Mouse (Mus musculus) adrenal gland, adult 2 months (tissue): ENCODE data around the gene Tnfaip3. TPM values are rescaled to one million over a fixed set of nuclear protein-coding genes. Genes with fewer than 3 reads are reported as not detected.
A peak's percentile ranks its signal among the peaks of the same experiment; 100 is the strongest.

Source experiments
- DNase-seq: peaks from one replicate; pipeline ENCODE4 v3.0.0; 2021
- long read RNA-seq: library from polyadenylated mRNA; stranded (forward); transcript quantifications from one replicate; pipeline ENCODE4 v2.0.0, GENCODE M21; 2021
- polyA plus RNA-seq: library from polyadenylated mRNA; depleted of rRNA; stranded (reverse); fragments of >200 nt; gene quantifications from 2 replicates; pipeline ENCODE4 v1.2.3, GENCODE M21; 2012; rRNA removed
- total RNA-seq, 2 experiments: library from RNA; stranded (reverse); gene quantifications; 2 replicates each; pipeline ENCODE4 v1.2.3; 2021

Tnfaip3 gene
- 1 to 10 TPM; 6.3 to 7.2 TPM for total RNA-seq
- polyA plus RNA-seq: 1.2 and 1.3 TPM in 2 replicates
- long read RNA-seq, full-length matches to known transcripts: 2 of 3 reads
- long read RNA-seq, partial matches to known transcripts: 1 of 3 reads
- long read RNA-seq, other reads (novel, unspliced or antisense): 0 of 3 reads

DNA sequence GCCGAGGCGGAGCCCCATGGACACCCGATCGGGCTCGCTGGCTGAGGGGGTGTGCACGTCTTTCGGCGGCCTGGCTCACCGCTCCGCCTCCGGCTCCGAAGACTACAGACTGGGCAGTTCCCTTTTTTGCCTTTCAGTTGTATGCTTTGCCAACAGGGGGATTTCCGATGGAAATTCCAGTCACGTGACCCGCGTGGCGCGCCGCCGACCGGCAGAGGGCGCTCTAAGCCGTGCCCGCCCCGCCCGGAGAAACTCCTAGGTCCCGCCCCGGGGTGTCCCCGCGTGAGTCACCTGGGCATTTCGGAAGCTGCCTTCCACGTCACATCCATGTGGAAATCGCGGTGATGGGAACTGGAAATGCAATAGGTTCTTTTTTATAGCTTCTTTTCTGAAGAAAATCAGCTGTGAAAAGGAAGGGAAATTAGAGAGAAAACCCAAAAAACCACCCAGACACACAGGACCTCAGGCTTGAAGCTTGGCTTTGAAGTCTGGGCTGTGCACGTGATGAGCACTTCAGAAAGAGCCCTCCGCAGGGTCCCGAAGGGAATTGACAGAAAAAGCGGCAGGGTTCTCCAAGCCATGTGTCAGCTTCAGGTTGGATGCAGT is at the start of gene Tnfaip3:
Gene Tnfaip3 (minus strand): TSS at position 401 of the 606 bp plus-strand sequence.
- peak; percentile 98 for DNase-seq

DNA sequence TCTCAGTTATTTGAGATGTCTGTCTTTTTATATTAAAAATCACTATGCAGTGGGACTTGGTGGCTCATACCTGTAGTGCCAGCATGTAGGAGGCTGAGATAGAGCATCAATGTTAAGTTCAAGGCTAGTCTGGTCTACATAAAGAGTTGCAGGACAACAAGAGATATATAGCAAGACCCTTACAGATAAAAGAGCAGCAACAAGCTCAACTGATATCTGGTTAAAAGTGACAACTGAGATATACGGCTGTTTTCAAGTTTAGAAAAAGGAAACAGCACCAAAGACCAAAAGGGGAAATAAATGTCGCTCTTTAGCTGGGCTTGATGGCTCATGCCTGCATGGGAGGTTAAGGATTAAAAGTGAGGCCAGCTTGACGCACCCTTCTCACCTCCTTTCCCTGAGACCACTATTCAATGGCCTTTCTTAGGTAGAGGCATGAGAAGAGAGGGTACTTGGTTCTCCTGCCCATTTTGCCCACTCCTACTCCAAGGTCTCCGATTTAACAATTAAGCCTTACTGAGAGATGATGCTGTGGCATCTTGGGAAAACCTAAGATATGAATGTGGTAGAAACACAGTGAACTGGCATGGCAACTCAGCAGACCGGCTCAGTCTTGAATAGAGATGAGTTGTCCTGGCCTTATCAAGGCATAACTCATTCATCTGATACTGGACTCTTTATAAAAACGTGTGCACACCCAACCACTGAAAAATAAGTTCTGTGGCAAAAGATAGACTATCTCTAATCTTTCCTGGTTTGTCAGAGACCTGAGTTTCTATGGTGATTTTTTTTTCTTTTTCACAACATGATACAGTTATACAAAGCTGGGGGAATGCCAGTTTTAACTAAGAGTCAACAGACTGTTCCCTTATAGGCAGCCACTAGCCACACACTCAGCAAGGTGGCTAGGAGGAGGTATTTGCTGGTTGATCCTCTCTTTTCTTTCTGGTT is 49.5 kb upstream of the Tnfaip3 start:
- DNase-seq: no peak

GRCm38 (mm10) chr10:19063670-19064069 is 48.2 kb upstream of the Tnfaip3 start:
- DNase-seq: no peak

DNA sequence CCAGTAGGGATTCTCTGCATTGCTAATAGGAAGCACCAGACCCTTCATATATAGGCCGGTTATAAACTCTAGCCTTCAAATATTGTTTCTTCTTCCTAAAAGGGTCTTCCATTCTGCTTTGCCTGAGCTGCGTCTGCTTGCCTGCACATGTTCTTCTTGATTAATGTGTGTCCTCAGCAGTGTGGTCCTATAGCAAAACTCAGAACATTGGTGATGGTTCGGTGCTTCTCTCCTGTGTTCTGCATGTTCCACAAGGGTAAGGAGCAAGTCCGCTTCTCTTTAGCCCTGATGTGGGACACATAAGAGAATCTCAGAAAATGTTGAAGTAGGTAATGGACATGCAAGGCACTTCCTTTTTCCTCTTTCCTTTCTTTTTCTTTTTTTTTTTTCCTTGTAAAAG is 47.8 kb upstream of the Tnfaip3 start:
- DNase-seq: no peak

DNA sequence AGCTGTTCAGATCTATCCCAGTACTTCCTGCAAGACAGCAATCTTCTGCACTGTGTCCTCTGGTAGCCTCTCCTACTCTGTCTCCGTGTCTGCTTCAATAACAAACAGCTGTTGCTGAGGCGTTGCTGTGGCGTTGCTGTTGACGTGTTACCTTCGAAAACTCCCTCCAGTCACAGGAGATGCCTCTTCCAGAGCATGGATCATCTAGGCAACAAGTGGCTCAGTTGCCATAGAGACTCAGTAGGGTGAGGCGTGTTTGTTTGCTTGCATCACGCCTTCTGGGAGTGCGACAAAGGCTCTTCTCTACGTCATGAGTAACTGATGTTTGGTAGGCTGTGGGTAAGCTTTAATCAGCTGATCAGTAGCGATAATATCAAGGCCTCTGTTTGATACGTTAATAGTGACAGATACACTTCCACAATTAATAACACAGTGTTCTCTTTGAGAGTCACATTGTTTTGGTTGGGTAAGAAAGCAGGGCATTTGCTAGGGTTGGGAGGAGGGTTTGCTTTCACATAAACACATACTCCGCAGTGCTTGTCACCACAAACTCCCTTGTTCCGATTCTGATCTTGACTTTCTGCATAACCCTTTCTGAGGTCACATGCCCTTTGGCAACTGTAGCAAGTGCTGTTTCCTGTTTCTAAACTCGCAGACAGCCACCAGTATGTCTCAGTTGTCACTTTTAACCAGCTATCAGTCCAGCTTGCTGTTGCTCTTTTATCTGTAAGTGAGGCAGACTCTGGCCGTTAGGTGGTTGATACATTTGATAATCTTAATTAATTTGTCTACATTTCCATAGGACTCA is 46.8 kb upstream of the Tnfaip3 start:
- DNase-seq: peak; percentile 8

DNA sequence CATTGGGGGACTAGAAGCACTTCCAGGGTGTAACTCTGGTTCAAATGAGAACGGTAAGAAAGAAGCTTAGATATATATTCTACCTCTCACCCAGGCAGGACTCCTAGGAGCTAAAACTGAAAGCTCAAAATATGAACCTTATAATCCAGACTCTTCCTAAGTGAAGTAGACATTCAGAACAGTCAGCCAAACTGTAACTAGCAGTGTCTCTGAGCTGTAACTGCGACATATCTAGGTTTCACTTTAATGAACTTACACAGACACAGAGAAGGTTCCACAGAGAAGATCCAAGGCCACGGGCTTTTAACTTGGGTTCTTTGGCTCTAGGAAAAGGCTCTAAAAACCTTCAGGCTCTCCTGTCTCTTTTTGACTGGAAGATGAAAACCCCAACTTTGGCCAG is 45.7 kb upstream of the Tnfaip3 start:
- DNase-seq: no peak

DNA sequence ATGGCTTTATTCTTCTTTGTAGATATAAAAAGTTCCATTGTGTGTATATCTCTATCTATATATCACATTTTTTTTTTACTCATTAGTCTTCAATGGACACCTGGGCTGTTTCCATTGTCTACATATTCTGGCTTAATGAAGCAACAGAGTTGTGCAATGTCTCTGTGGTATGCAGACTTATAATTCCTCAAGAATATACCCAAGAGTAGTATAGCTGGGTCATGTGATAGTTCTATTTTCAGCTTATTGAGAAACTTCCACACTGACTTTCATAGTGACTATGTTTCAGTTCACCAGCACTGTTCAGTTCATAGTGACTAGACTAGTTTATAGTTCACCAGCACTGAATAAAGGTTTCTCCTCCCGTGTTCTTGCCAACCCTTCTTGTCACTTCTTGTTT is 38.1 kb upstream of the Tnfaip3 start:
- DNase-seq: no peak

DNA sequence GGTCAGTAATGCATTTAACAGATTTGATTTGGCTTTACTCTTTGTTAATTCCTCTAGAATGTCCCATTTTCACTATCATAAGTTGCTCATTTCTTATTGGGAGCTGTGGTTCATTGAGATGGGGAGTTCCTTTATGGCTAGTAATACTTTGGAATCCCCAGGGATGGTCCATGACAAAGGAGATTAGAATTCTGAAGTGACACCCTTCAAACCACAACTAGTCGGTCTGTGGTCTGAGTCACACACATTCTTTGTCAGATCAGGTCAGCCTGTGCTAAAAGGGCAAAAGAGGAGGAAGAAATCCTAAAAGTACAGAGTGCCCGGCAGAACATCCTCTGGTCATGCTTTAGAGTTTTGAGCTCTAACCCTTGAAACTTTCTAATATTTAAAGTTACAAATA is 30.5 kb upstream of the Tnfaip3 start:
- DNase-seq: no peak

DNA sequence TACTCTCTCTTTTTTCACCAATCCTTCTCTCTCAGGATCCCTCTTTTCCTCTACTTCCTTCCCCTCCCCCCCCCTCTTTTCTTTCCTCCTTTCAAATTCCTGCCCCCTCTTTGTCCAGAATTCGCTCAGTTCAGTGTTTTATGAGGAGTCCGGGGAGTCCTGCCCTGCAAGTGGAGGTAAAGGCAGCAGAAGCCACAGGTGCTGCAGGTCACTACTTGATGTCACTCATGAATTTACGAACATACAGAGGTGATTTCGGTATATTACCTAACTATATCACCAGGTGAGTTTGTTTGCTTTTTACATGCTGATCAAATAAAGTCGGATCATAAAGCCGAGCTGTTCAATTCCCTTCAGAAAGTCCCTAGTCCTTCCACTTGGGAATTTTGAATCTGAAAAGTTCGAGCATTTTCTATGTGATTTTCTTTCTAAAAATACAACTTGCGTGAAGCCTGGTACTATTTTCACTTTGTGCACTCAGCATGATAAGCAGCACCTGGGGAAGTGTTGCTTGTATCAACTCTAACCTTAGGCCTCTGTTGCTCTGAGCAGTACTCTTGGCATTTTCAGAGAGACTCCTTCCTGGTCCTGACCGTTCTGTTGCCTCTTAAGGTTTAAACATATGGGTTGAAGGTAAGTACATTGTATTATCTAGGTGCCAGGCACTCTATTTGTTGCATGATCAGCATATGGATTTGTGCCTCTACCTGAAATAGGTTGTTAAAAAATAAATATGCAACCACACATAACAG is 29.5 kb upstream of the Tnfaip3 start:
- no peak for DNase-seq

DNA sequence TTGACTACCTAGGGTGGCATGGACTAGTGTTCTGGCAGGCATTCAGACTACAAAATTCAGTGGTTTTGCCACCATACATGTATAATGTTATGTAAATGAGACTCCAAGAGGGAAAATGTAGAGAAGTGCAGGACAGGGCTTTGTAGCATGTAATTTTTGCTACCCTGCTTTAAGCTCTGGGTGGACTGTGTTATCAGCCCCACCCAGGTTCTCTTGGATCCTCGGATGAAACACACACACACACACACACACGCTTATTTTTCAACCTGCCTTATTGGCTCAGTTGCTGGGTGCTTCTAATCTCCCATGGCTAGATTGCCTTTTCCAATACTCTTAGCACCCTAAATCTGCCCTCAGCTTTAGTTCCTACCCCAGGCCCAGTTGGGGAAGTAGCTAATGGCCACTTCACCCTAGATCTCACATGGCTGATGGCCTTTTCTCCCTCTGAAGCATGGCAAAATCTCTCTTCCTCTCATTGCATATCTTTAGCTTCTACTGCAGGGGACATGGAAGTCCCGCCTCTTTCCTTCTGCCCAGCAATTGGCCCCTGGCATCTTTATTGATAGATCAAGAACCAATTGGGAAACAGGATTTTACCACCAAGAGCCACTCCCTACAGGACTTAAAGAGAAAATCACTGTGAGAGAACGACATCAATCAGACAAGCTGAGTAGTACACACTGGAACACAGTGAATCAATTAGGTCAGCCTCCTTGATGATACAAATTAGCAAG is 28.2 kb upstream of the Tnfaip3 start:
- no peak for DNase-seq

DNA sequence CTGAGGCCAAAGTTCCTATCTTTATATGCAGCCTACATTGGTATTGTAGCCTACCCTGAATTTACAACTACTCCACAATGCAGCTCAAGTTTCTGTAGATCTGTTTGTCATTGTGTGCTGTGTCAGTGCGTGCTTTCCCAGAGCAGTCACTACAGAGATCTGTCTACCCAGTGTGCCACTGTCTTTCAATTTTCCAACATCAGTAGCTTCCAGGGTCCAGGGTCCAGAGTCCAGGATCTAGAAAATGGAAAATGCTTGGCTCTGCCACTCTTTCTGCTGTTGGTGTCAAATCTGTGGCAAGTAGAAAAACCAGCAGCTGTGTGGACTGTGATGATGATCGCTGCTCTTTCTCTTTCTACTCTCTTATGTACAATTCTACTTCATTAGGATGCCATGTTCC is 24.7 kb upstream of the Tnfaip3 start:
- no peak for DNase-seq

DNA sequence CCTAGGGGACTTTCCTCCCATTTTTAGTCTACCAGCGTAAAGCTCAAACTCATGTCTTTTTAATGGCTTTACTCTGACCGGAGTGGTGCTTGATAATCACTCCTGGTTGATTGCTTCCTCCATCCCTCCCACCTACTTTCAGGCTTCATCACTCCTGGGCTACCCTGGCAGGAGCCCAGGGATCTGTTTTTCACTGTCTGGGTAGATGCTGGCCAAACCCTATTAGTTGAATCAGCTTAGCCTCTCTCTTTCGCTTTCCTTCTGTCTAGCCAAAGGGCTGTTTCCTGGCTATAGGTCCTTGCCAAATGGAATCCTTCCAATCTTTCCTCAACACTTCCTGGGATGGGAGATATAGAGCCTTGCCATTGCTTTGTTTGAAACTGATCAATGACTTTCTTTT is 19.3 kb upstream of the Tnfaip3 start:
- no peak for DNase-seq

DNA sequence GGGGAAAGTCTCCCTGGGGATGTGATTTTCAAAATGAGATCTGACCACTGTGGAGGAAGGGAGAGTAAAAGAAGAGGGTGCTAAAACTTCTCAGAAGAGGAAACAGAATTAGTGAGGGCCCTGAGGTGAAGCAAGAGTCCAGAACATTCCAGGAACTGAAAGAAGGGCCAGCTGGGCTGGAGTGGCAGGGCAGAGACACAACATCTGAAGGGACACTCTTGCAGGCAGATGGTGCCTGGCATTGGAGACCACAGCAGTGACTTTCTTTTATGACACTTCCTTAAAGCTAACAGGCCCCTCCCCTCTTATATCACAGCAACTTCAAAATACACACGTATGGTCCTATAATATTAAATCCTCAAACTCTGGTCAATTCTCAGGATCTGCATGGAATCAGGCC is 18.2 kb upstream of the Tnfaip3 start:
- no peak for DNase-seq

DNA sequence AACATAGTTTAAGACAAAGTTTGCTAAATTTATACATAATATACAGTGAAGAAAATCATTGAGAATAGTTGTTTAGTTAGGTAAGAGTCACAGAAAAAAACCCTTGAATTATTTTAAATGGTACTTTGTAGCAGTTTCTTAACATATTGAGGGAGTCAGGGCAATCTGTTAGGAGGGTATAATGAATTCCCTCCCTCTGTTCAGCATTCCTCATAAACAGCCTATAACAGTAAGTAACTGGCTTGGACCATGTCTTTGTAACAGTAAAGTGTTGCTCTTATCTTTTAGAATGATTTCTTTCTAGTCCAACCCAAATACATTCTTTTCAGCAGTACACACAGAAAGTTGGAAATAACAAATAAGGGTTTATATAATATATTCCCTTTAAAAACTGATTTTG is 16.4 kb upstream of the Tnfaip3 start:
- DNase-seq: no peak

DNA sequence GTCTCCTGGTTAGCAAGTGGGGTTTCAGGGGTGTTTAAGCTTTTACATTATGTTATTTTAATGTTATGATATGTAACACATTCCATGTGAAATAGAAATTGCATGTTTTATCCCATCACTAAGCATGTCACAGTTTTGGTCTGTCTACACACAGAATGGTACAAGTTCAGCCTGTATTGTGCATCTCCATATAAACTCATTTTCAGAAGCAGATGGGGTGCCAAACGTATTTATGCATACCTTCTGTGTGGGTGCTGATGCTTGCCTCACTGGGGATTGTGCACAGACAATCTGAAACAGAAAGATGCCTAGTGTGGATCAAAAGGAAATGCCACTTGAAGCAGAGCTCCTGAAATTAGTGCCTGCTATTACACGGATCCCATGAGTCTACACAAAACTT is 15.2 kb upstream of the Tnfaip3 start:
- DNase-seq: no peak

DNA sequence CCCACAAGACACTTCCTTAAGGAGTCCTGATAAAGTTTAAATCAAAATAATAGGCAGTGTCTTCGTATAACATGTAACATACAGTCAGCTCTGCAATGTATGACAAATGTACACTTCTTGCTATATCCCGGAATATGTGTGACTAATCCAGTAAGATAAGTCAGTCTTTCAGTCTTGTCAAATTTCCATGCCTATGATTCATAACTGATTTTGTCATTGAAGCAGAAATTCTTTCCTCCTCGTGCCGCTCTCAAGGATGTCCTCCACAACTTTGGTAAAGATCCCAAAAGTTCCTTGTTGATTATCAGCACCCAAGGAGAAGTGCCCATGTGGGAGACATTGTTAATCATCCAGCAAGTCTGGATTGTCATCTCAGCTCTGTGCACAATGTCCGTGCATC is 11.3 kb upstream of the Tnfaip3 start:
- DNase-seq: peak; percentile 18

DNA sequence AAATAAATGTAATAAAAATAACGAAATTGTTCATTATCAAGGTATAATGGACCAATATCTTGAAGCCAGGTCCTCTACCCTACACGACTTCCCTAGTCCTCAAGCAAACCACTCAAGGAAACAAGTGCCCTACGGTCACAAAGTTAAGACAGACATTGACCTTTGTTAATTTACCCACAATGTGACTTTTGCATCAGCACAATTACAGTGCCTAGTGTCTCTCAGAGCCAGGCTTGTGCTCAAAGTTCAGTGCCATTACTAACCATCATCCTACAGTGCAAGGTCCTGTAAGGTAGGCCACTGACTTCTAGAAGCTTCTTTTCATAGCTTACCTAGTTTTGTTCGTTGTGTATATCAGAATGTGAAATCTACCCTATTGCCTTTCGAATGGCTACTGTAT is 8.9 kb upstream of the Tnfaip3 start:
- no peak for DNase-seq

- no peak for DNase-seq
These were observed 8.3 kb upstream of the Tnfaip3 start for GRCm38 (mm10) chr10:19023622-19024326.

- DNase-seq: no peak
These were observed 6.8 kb upstream of the Tnfaip3 start for GRCm38 (mm10) chr10:19022272-19022671.

GRCm38 (mm10) chr10:19016823-19017471 is 1.5 kb upstream of the Tnfaip3 start:
- no peak for DNase-seq
